Mouse (Mus musculus) megakaryocyte, embryonic 14.5 days (primary cell): ENCODE measurements at regions not wholly inside any gene's neighbourhood (a gene's known extent, or its start where the extent isn't known, plus 50 kb on each side); places are given as distances from the start of the nearest gene placed in this dataset.

Source experiments
- FLI1 ChIP-seq: IDR thresholded peaks from 2 replicates; pipeline ENCODE4 v1.6.1; 2012; ENCODE audit warnings: low read length, inconsistent platforms, mixed read lengths
- GATA1 ChIP-seq: IDR thresholded peaks from 3 replicates; pipeline ENCODE4 v1.6.1; 2012; ENCODE audit warnings: mixed read lengths, low read length, inconsistent platforms, borderline replicate concordance

GRCm38 (mm10) chr13:71084301-71084700 is 242.7 kb upstream of the Adamts16 start:
- TF ChIP-seq FLI1 (no peak), GATA1 (no peak)
